Mouse (Mus musculus) erythroblast, embryonic 14.5 days (primary cell): ENCODE data around the gene Ust.

Experiments used
- GATA1 ChIP-seq: IDR thresholded peaks from 2 replicates; pipeline ENCODE4 v1.6.1; 2012; ENCODE audit warnings: low read length, inconsistent platforms, mixed read lengths
- TAL1 ChIP-seq: IDR thresholded peaks from 3 replicates; pipeline ENCODE4 v1.6.1; 2012; ENCODE audit warnings: low read length, inconsistent platforms, mixed read lengths

GRCm38 (mm10) chr10:8369894-8370500 lies 148.6 kb downstream of the Ust start:
- TF ChIP-seq GATA1 (no peak), TAL1 (no peak)
